Mouse (Mus musculus): ENCODE data around the gene Tmem273. TPM values are rescaled to one million over a fixed set of nuclear protein-coding genes. Genes with fewer than 3 reads are reported as not detected.

The Tmem273 gene
- polyA plus RNA-seq, 1 experiment from 2014 or later: 0.26 TPM

Other genes with a start within 250 kb of the Tmem273 start
- gene Prrxl1, start 186.6 kb upstream of the Tmem273 start, polyA plus RNA-seq (2016; fragmentation: Nextera tagmentation; extraction: Ambion mirVana): 9.7 and 12.4 TPM in 2 replicates
- gene 3425401B19Rik, start 100.7 kb upstream of the Tmem273 start, polyA plus RNA-seq (2016; fragmentation: Nextera tagmentation; extraction: Ambion mirVana): 0.37 and 0.47 TPM in 2 replicates
- not detected in 2 replicates for gene Fam170b, start 48.0 kb downstream of the Tmem273 start, polyA plus RNA-seq (2016; fragmentation: Nextera tagmentation; extraction: Ambion mirVana)
- 10.5 and 12.8 TPM in 2 replicates for gene Vstm4, start 70.8 kb downstream of the Tmem273 start, polyA plus RNA-seq (2016; fragmentation: Nextera tagmentation; extraction: Ambion mirVana)
- 0.45 and 0.59 TPM in 2 replicates for gene Lrrc18, start 205.4 kb downstream of the Tmem273 start, polyA plus RNA-seq (2016; fragmentation: Nextera tagmentation; extraction: Ambion mirVana)